Mouse (Mus musculus): Measurements from ENCODE around the gene Cox6a1.

GRCm38 (mm10) chr5:115312816-115313667, 35.7 kb downstream of the Cox6a1 start:
- TF ChIP-seq CTCF (IDR thresholded peaks at IDR 0.05; ENCODE audit: borderline replicate concordance, insufficient read depth, low read length): no peak
- TF ChIP-seq POLR2A (IDR thresholded peaks at IDR 0.05; ENCODE audit: low read depth, low read length): no peak
